Mouse (Mus musculus) neural tube, embryonic 13.5 days (tissue): Measurements from ENCODE around the gene Cenpn. TPM values are rescaled to one million over a fixed set of nuclear protein-coding genes. Genes with fewer than 3 reads are reported as not detected.
A peak's percentile ranks its signal among the peaks of the same experiment; 100 is the strongest.

Experiments used
- ATAC-seq: fragments of 200-750 bp; cut with Nextera tagmentation; 2 replicates; pipeline ENCODE4 v1.8.0; 2017; ENCODE audit warnings: low read depth, mild to moderate bottlenecking, moderate TSS enrichment, moderate library complexity
- H3K27ac ChIP-seq: fragments of 300-500 bp; sonication (generic); replicated peaks from 2 replicates; pipeline ENCODE4 v1.5.1; 2015; ENCODE audit warnings: moderate library complexity, mild to moderate bottlenecking, inconsistent platforms
- H3K27me3 ChIP-seq: fragments of 300-500 bp; sonication (generic); 2 replicates; pipeline ENCODE4 v1.6.1; 2015; ENCODE audit warnings: mild to moderate bottlenecking, inconsistent platforms
- H3K36me3 ChIP-seq: fragments of 300-500 bp; sonication (generic); 2 replicates; pipeline ENCODE4 v1.6.1; 2015; ENCODE audit warnings: mild to moderate bottlenecking, inconsistent platforms
- H3K4me1 ChIP-seq: fragments of 300-500 bp; sonication (generic); replicated peaks from 2 replicates; pipeline ENCODE4 v1.6.1; 2015; ENCODE audit warnings: inconsistent platforms
- H3K4me2 ChIP-seq: fragments of 300-500 bp; sonication (generic); 2 replicates; pipeline ENCODE4 v1.6.1; 2015; ENCODE audit warnings: inconsistent platforms, mild to moderate bottlenecking, moderate library complexity
- H3K4me3 ChIP-seq: fragments of 300-500 bp; sonication (generic); 2 replicates; pipeline ENCODE4 v1.5.1; 2015; ENCODE audit warnings: mild to moderate bottlenecking, inconsistent platforms
- H3K9ac ChIP-seq: fragments of 300-500 bp; sonication (generic); 2 replicates; pipeline ENCODE4 v1.6.1; 2015; ENCODE audit warnings: moderate library complexity, mild to moderate bottlenecking, inconsistent platforms
- H3K9me3 ChIP-seq: fragments of 300-500 bp; sonication (generic); 2 replicates; pipeline ENCODE4 v1.6.1; 2016; ENCODE audit warnings: inconsistent platforms
- WGBS: fragments of 180-500 bp; shearing (Covaris S2); methylation state at CpG from one replicate; pipeline ENCODE4 v1.1.7; 2015; 5-methylcytosine and 5-hydroxymethylcytosine counted together
- polyA plus RNA-seq: library from polyadenylated mRNA; unstranded; fragments of >200 nt; fragmentation: Nextera tagmentation; extraction: Ambion mirVana; gene quantifications from 2 replicates; pipeline ENCODE4 v1.2.1, GENCODE M21; 2015

Gene Cenpn
- polyA plus RNA-seq, 1 experiment from 2014 or later = 12.5 TPM

DNA sequence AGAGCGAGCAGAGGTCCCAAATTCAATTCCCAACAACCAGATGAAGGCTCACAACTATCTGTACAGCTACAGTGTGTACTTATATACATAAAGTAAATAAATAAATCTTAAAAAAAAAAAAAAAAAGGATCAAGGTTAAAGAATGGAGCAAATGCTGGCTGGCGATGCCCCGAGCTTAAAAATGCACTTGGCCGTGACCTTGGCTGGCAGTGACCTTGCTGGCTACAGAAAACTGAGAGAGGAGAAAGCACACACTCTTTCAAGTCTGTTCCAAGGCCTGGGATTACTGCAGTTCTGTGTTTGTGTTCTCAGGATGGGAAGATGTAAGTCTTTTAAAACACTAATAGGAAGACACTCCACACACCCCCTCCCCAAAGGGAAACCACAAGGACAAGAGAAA is 16.8 kb upstream of the Cenpn start:
- peaks cover 9% of the 10 kb centered on the region; the same call in 1 of the 2 replicates for H3K36me3 ChIP-seq
- no peak for ATAC-seq
- no peak overlapping the region for H3K4me3 ChIP-seq
- H3K27me3 ChIP-seq = no peaks in the 10 kb centered on the region
- H3K27ac ChIP-seq = no peak overlapping the region
- no peak overlapping the region for H3K4me2 ChIP-seq
- H3K9ac ChIP-seq = no peak overlapping the region
- no peaks in the 10 kb centered on the region for H3K9me3 ChIP-seq
- 93% methylated on average over 4 of the region's 4 CpGs for WGBS
- H3K4me1 ChIP-seq = no peaks in the 10 kb centered on the region

DNA sequence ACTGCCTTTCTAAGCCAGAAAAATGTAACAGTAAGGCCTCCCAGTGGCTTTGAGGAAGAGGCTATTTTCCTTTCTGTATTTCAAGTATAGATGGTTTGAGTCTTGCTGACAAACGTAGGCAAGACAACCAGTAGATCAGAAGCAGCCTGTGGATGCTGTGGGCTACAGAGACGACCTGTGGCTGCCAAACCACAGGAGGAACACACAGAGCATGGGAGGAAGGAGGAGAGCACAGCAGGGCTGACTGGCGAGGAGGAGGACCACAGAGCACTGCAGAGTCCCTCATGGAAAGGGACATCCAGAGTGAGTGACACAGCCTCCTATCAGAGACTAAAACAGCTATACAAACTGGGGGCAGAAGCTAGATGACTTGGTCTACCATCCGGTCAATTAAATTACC is 16.3 kb upstream of the Cenpn start:
- 92% methylated on average over 4 of the region's 4 CpGs for WGBS
- no peak overlapping the region for H3K9ac ChIP-seq
- no peaks in the 10 kb centered on the region for H3K4me1 ChIP-seq
- no peaks in the 10 kb centered on the region for H3K27me3 ChIP-seq
- peaks cover 14% of the 10 kb centered on the region for H3K36me3 ChIP-seq
- no peak for ATAC-seq
- H3K27ac ChIP-seq = no peak overlapping the region
- H3K9me3 ChIP-seq = no peaks in the 10 kb centered on the region
- no peak overlapping the region for H3K4me3 ChIP-seq
- no peak overlapping the region for H3K4me2 ChIP-seq

DNA sequence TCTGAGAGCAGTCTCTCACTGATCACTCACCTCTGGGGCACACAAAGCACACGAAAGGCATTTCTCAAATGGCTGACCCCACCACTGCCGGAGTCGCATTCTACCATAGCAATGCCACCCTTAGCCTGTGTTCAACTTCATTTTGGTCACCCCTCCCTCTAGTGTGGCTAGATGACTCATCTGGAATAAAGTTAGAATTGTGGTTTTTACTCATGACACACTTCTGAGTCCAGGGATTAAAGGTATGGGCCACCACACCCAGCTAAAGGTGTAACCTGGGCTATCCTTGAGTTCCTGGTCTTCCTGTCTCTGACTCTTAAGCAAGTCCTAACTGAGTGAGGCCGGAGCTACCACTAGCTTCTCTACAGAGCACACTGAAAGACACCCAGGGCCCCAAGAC is 15.7 kb upstream of the Cenpn start:
- H3K9ac ChIP-seq = no peak overlapping the region
- no peak overlapping the region for H3K4me2 ChIP-seq
- no peaks in the 10 kb centered on the region for H3K9me3 ChIP-seq
- peaks cover 18% of the 10 kb centered on the region for H3K36me3 ChIP-seq
- ATAC-seq = no peak
- no peaks in the 10 kb centered on the region for H3K27me3 ChIP-seq
- 93% methylated on average over 4 of the region's 4 CpGs for WGBS
- no peaks in the 10 kb centered on the region for H3K4me1 ChIP-seq
- no peak overlapping the region for H3K27ac ChIP-seq
- H3K4me3 ChIP-seq = no peak overlapping the region

DNA sequence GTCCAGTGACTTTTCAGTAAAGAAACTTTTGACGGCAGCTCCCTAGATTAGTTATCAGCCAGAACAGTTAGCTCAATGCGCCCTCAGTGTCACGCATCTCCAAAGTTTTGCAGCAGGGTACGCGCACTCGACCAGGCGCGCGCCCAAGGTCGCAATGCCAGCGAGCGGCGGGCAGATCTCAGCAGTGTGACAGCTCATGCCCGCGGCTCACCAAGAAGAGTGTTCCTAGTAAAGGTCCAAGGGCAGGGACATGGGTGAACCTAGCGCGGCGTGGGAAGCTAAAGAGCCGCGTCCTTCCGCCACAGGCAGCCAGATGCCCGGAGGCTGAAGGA is 559 bp upstream of the Cenpn start:
- H3K4me1 ChIP-seq = peaks cover 21% of the 10 kb centered on the region
- peak overlapping the region; percentile 83 for H3K4me2 ChIP-seq
- peak overlapping the region; percentile 88 for H3K27ac ChIP-seq
- peak overlapping the region; percentile 71 for H3K4me3 ChIP-seq
- no peaks in the 10 kb centered on the region for H3K9me3 ChIP-seq
- ATAC-seq = peak; percentile 75
- H3K9ac ChIP-seq = peak overlapping the region; percentile 78
- H3K36me3 ChIP-seq = no peaks in the 10 kb centered on the region
- H3K27me3 ChIP-seq = no peaks in the 10 kb centered on the region
- under 1% methylated on average over 22 of the region's 22 CpGs for WGBS

DNA sequence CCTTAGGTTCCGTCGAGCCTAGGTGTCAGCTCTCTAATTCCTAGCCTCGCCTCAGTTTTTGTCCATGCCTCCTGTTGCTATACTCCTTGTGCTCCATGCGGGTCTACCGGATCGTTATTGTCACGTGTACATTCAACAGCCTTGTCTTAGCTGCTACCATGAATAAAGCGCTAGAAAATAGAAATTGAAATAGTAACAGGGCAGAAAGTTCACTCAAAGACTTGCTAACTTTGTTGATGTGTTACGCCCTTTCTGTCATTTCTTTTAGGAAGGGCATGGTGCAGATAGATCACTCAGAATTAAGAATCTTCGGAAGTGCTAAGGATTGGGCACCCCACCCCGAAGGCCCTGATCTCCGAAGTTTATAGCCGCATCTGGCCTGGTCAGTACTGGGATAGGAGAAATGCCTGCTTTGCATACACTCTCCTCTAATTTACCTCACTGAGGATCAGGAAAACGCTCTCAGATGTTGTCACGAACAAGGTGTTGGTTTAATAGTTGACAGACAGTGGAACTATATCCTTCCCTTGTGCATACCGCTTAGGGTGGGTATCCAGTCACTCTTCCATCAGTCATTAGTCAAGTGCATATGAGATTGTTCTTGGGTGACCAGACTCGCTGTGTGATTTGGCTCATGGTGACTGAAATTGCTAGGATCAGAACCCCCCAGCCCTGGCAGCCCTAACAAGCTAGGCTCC is 679 bp downstream of the Cenpn start:
- WGBS = 32% methylated on average over 17 of the region's 17 CpGs
- ATAC-seq = peak; percentile 19; the same call in 1 of the 2 replicates
- H3K36me3 ChIP-seq = 0 out of 2 replicates have a peak, but pooled peaks cover 2% of the 10 kb centered on the region
- H3K9ac ChIP-seq = peak overlapping the region; percentile 78
- peak overlapping the region; percentile 83 for H3K4me2 ChIP-seq
- H3K9me3 ChIP-seq = no peaks in the 10 kb centered on the region
- H3K27me3 ChIP-seq = no peaks in the 10 kb centered on the region
- H3K4me1 ChIP-seq = peaks cover 21% of the 10 kb centered on the region
- H3K27ac ChIP-seq = 0 out of 2 replicates have a peak overlapping the region, but pooled peaks have one; percentile 88
- H3K4me3 ChIP-seq = peak overlapping the region; percentile 71

DNA sequence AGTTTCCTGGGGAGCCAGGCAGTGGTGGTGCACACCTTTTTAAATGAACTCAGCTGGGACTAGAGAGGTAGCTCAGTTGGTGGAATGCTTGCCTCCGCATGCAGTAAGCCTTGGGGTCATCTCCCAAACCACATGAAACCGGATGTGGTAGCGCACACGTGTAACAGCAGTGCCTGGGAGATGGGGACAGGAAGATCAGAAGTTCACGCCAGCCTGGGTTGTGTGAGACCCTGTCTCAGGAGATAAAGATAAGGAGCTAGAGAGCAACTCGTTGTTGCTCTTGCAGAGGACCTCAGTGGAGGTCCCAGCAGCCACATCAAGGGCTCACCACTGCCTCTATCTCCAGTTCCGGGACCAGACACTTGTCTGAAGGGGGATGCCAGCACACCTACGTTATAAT is 2.0 kb downstream of the Cenpn start:
- no peak overlapping the region for H3K4me2 ChIP-seq
- no peak for ATAC-seq
- H3K27ac ChIP-seq = no peak overlapping the region
- H3K9ac ChIP-seq = no peak overlapping the region
- H3K27me3 ChIP-seq = no peaks in the 10 kb centered on the region
- WGBS = 92% methylated on average over 8 of the region's 8 CpGs
- no peaks in the 10 kb centered on the region for H3K9me3 ChIP-seq
- H3K4me1 ChIP-seq = peaks cover 21% of the 10 kb centered on the region
- peaks cover 8% of the 10 kb centered on the region; the same call in 1 of the 2 replicates for H3K36me3 ChIP-seq
- H3K4me3 ChIP-seq = no peak overlapping the region

DNA sequence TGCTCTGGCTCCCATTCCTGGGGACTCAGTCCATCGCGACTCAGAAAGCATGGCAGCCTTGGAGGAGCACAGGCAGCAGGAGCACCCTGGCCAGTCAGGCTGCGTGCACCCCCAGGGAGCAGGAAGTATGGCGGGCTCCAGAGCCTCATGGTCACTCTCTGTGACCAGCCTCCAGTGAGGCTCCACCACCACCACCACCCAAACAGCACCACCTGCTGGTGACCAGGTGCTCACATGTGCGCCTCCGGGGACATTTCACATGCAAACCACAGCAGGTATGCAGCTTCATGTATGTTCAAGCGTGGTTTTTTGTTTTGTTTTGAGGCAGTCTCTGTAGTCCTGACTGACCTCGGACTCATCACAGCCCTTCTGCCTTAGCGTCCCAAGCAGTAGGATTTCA is 6.3 kb downstream of the Cenpn start:
- no peak for ATAC-seq
- no peak overlapping the region for H3K9ac ChIP-seq
- no peak overlapping the region for H3K4me2 ChIP-seq
- no peaks in the 10 kb centered on the region for H3K27me3 ChIP-seq
- H3K9me3 ChIP-seq = no peaks in the 10 kb centered on the region
- no peak overlapping the region for H3K27ac ChIP-seq
- no peak overlapping the region for H3K4me3 ChIP-seq
- 84% methylated on average over 9 of the region's 9 CpGs for WGBS
- peaks cover 11% of the 10 kb centered on the region for H3K36me3 ChIP-seq
- no peaks in the 10 kb centered on the region for H3K4me1 ChIP-seq

DNA sequence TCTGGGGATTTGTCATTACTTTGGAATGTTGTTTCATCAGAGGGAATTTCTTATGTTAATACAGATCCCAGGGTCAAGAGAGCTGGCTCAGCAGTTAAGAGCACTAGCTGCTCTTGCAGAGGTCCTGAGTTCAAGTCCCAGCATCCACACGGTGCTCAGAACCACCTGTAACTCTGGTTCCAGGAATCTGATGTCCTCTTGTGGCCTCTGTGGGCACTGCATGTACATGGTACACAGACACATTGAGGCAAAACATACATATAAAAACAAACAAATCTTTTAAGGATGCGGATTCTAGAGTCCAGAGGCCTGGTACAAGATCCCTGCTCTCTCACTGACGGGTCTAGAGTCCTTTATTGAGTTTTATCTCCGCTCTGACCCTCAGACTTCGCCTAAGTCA is 7.1 kb downstream of the Cenpn start:
- Histone ChIP-seq H3K4me2 (no peak overlapping the region), H3K9me3 (no peaks in the 10 kb centered on the region), H3K4me3 (no peak overlapping the region), H3K27ac (no peak overlapping the region), H3K27me3 (no peaks in the 10 kb centered on the region), H3K9ac (no peak overlapping the region), H3K36me3 (peaks cover 11% of the 10 kb centered on the region), H3K4me1 (no peaks in the 10 kb centered on the region)
- ATAC-seq = no peak
- WGBS = 94% methylated on average over 5 of the region's 5 CpGs

DNA sequence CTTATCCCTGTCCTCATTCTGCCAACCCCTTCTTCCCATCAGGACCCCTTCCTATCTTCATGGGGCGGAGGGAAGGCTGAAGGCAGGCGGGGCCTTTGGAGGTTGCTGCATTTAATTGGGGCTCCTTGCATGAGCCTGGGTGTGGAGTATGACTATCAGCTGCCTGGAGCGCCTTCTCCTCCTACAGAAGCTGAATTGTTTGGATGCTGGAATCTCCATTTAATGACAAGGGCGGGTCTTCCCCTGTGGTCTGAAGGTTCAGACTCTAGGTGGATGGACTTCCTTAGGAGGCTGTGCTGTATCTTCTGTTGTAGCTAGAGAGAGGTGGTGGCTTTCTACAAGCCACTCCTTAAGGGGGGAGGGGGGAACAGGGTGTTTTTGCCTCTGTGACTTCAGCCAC is 13.4 kb downstream of the Cenpn start:
- Histone ChIP-seq H3K9ac (no peak overlapping the region), H3K36me3 (peaks cover 17% of the 10 kb centered on the region; the same call in 1 of the 2 replicates), H3K27ac (no peak overlapping the region), H3K4me1 (no peaks in the 10 kb centered on the region), H3K27me3 (no peaks in the 10 kb centered on the region), H3K9me3 (no peaks in the 10 kb centered on the region), H3K4me2 (no peak overlapping the region), H3K4me3 (no peak overlapping the region)
- WGBS = 93% methylated on average over 4 of the region's 4 CpGs
- no peak for ATAC-seq

DNA sequence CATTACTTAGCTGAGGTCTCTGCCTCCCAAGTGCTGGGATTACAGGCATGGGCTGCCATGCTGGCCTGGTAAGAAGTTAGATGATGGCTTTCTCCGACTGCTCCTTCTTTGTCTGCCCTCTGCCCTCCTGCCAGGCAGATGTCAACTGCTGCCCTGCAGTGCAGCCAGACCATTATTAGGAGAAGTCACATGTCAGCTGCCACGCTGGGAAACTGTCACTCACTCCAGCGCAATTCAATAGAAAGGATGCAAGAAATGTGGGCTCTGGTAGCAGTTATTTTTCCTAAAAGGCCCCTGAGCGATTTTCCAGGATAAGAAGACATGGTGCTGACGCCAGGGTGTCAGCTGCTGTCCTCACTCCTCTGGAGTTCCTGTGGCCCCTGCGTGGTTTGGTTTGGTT is 14.0 kb downstream of the Cenpn start:
- no peaks in the 10 kb centered on the region for H3K27me3 ChIP-seq
- no peak overlapping the region for H3K9ac ChIP-seq
- H3K27ac ChIP-seq = no peak overlapping the region
- no peak for ATAC-seq
- H3K4me2 ChIP-seq = no peak overlapping the region
- H3K4me1 ChIP-seq = no peaks in the 10 kb centered on the region
- H3K36me3 ChIP-seq = peaks cover 17% of the 10 kb centered on the region; the same call in 1 of the 2 replicates
- WGBS = 52% methylated on average over 6 of the region's 6 CpGs
- no peaks in the 10 kb centered on the region for H3K9me3 ChIP-seq
- no peak overlapping the region for H3K4me3 ChIP-seq

DNA sequence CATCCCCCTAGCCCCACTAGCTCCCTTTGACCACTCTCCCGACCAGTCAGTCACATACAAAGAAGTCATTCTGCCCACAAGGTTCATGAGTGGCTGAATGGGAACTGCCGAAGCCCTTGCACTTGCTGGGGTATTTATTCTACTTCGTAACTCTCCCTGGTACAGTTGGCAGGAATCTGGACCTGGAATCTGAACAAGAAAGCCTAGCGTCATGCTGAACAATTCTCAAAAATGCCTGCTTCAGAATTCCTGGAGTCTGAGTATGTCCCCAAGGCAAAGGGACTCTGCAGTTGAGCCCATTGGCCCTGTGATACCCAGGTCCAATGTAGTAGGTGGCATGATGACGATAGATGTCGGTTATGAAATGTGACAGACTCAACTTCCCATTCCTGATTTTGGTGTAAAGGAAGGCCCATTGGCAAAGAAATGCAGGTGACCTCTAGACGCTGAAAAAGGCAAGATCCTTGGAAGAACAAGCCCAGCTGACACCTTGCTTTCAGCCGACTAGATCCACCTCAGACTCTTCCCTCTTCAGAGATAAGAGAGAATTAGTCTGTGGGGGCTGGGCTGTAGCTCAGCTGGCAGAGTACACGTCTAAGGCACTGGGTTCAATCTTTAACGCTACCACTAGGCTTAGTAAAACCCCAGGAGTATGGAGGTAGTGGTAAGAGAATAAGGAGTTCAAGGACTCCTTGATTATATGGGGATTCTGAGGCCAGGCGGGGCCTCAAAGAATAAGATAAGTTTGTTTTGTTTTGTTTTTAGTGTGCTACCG is 20.9 kb downstream of the Cenpn start:
- no peaks in the 10 kb centered on the region for H3K9me3 ChIP-seq
- ATAC-seq = 0 out of 2 replicates have a peak, but pooled peaks have one; percentile 18
- H3K36me3 ChIP-seq = no peaks in the 10 kb centered on the region
- peak overlapping the region; percentile 96 for H3K4me2 ChIP-seq
- peaks cover 26% of the 10 kb centered on the region for H3K4me1 ChIP-seq
- 79% methylated on average over 12 of the region's 12 CpGs for WGBS
- no peak overlapping the region for H3K27ac ChIP-seq
- H3K27me3 ChIP-seq = no peaks in the 10 kb centered on the region
- H3K4me3 ChIP-seq = no peak overlapping the region
- H3K9ac ChIP-seq = no peak overlapping the region

DNA sequence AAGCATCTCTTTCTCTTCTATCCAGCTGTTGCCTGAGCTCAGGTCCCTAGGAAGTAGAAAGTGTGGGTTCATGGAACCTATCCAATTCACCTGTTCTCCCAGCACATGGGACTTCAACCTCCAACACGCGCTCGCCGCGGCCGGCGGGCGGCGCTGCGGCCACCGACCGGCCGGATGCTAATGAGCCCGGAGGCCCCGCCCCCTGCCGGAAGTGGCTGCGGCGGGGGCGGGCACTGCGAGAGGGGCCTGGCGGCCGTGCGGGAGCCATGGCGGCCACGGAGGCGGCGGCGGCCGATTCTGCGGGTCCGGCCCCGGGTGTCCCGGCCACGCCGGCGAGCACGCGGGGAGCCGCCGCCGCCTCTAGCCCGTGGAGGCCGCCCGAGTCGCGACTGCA is 21.6 kb downstream of the Cenpn start, which contains the start of gene Atmin:
Gene Atmin, plus strand, starts transcription at position 233 of the 394 bp plus-strand sequence.
- Histone ChIP-seq H3K9ac (peak within 1 kb of the TSS; percentile 92), H3K4me3 (peak within 1 kb of the TSS; percentile 96), H3K9me3 (no peaks in the 10 kb centered on the region), H3K4me2 (peak within 1 kb of the TSS; percentile 96), H3K36me3 (no peaks in the 10 kb centered on the region), H3K27ac (peak within 1 kb of the TSS; percentile 68), H3K4me1 (peaks cover 26% of the 10 kb centered on the region), H3K27me3 (no peaks in the 10 kb centered on the region)
- under 1% methylated on average over 46 of the region's 46 CpGs for WGBS
- ATAC-seq = peak; percentile 89
